Mouse (Mus musculus) liver, embryonic 13.5 days (tissue): Measurements from ENCODE around the gene Sel1l2. TPM values are rescaled to one million over a fixed set of nuclear protein-coding genes. Genes with fewer than 3 reads are reported as not detected.

Experiments used
- ATAC-seq: fragments of 200-750 bp; cut with Nextera tagmentation; 2 replicates; pipeline ENCODE4 v1.8.0; 2017; ENCODE audit warnings: low read depth, mild to moderate bottlenecking, moderate number of reproducible peaks, moderate library complexity
- DNase-seq: peaks from one replicate; pipeline ENCODE4 v3.0.0; 2022
- H3K27ac ChIP-seq: fragments of 300-500 bp; sonication (generic); 2 replicates; pipeline ENCODE4 v1.5.1; 2015; ENCODE audit warnings: moderate library complexity, mild to moderate bottlenecking, inconsistent platforms
- H3K27me3 ChIP-seq: fragments of 300-500 bp; sonication (generic); 2 replicates; pipeline ENCODE4 v1.6.1; 2015; ENCODE audit warnings: mild to moderate bottlenecking, inconsistent platforms
- H3K36me3 ChIP-seq: fragments of 300-500 bp; sonication (generic); 2 replicates; pipeline ENCODE4 v1.6.1; 2015; ENCODE audit warnings: mild to moderate bottlenecking, inconsistent platforms
- H3K4me1 ChIP-seq: fragments of 300-500 bp; sonication (generic); replicated peaks from 2 replicates; pipeline ENCODE4 v1.6.1; 2015; ENCODE audit warnings: inconsistent platforms
- H3K4me2 ChIP-seq: fragments of 300-500 bp; sonication (generic); 2 replicates; pipeline ENCODE4 v1.6.1; 2015; ENCODE audit warnings: inconsistent platforms, mild to moderate bottlenecking, moderate library complexity
- H3K4me3 ChIP-seq: fragments of 300-500 bp; sonication (generic); replicated peaks from 2 replicates; pipeline ENCODE4 v1.5.1; 2015; ENCODE audit warnings: mild to moderate bottlenecking, inconsistent platforms
- H3K9ac ChIP-seq: fragments of 300-500 bp; sonication (generic); 2 replicates; pipeline ENCODE4 v1.6.1; 2015; ENCODE audit warnings: mild to moderate bottlenecking, inconsistent platforms
- H3K9me3 ChIP-seq: fragments of 300-500 bp; sonication (generic); replicated peaks from 2 replicates; pipeline ENCODE4 v1.6.1; 2016; ENCODE audit warnings: inconsistent platforms
- WGBS: fragments of 180-500 bp; shearing (Covaris S2); methylation state at CpG from one replicate; pipeline ENCODE4 v1.1.7; 2015; ENCODE audit not compliant: insufficient replicate concordance; 5-methylcytosine and 5-hydroxymethylcytosine counted together
- polyA plus RNA-seq: library from polyadenylated mRNA; unstranded; fragments of >200 nt; fragmentation: Nextera tagmentation; extraction: Ambion mirVana; gene quantifications from 2 replicates; pipeline ENCODE4 v1.2.1, GENCODE M21; 2015

Gene Sel1l2
- polyA plus RNA-seq, 1 experiment from 2014 or later, result not detected

DNA sequence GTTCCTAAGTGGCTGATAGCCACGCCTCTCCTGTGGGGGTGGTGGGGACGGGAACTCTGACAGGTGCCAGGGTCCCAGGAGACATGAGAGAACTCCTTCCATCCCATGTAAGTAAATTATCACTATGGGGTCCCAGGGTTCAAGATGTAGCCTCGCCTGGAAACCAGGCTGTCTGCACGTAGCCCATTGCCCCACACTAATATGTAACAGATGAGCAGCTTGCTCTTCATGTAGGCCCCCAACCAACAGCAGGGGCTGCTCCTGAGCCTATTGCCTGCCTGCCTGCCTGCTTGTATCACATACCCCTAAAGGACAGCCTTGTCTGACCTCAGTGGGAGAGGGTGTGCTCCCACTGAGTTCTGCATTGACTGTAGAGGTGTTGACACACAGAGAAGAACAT lies 92.4 kb downstream of the Sel1l2 start:
- no peaks in the 10 kb centered on the region for H3K27me3 ChIP-seq
- no peak overlapping the region for H3K4me2 ChIP-seq

GRCm38 (mm10) chr2:140293820-140294219 lies 95.7 kb downstream of the Sel1l2 start:
- ATAC-seq, result no peak
- H3K9me3 ChIP-seq, result no peaks in the 10 kb centered on the region
- 71% methylated on average over 2 of the region's 2 CpGs for WGBS

More for the DNA sequence above, 92.4 kb downstream of the Sel1l2 start:
- DNase-seq (no peak), ATAC-seq (no peak)
- no peaks in the 10 kb centered on the region for H3K9me3 ChIP-seq
- no peak overlapping the region for H3K9ac ChIP-seq
- no peak overlapping the region for H3K27ac ChIP-seq
- no peaks in the 10 kb centered on the region for H3K4me1 ChIP-seq
- no peaks in the 10 kb centered on the region for H3K36me3 ChIP-seq
- no peak overlapping the region for H3K4me3 ChIP-seq
- WGBS, result 30% methylated on average over 4 of the region's 4 CpGs

GRCm38 (mm10) chr2:140280808-140281207 lies 108.7 kb downstream of the Sel1l2 start:
- Histone ChIP-seq H3K27me3 (no peaks in the 10 kb centered on the region), H3K4me2 (no peak overlapping the region), H3K9me3 (no peaks in the 10 kb centered on the region), H3K9ac (no peak overlapping the region), H3K4me1 (no peaks in the 10 kb centered on the region), H3K4me3 (no peak overlapping the region), H3K27ac (no peak overlapping the region), H3K36me3 (no peaks in the 10 kb centered on the region)
- DNase-seq (no peak), ATAC-seq (no peak)
- WGBS, result 43% methylated on average over 8 of the region's 8 CpGs

More at GRCm38 (mm10) chr2:140293820-140294219, 95.7 kb downstream of the Sel1l2 start:
- no peak overlapping the region for H3K4me3 ChIP-seq
- no peaks in the 10 kb centered on the region for H3K27me3 ChIP-seq
- DNase-seq, result no peak
- H3K9ac ChIP-seq, result no peak overlapping the region
- no peak overlapping the region for H3K27ac ChIP-seq
- no peak overlapping the region for H3K4me2 ChIP-seq
- H3K36me3 ChIP-seq, result no peaks in the 10 kb centered on the region
- H3K4me1 ChIP-seq, result no peaks in the 10 kb centered on the region

- no peak for ATAC-seq
- H3K4me3 ChIP-seq, result no peak overlapping the region
- no peak overlapping the region for H3K27ac ChIP-seq
- H3K4me2 ChIP-seq, result no peak overlapping the region
- no peak overlapping the region for H3K9ac ChIP-seq
- no peaks in the 10 kb centered on the region for H3K27me3 ChIP-seq
- no peaks in the 10 kb centered on the region for H3K9me3 ChIP-seq
- no peak for DNase-seq
- H3K4me1 ChIP-seq, result no peaks in the 10 kb centered on the region
- H3K36me3 ChIP-seq, result no peaks in the 10 kb centered on the region
- 59% methylated on average over 2 of the region's 2 CpGs for WGBS
These were observed 133.8 kb downstream of the Sel1l2 start for GRCm38 (mm10) chr2:140255595-140256141.

GRCm38 (mm10) chr2:140254256-140254655 lies 135.2 kb downstream of the Sel1l2 start:
- H3K4me1 ChIP-seq, result no peaks in the 10 kb centered on the region
- WGBS, result 57% methylated on average over 7 of the region's 7 CpGs
- no peak overlapping the region for H3K4me2 ChIP-seq
- DNase-seq, result no peak
- ATAC-seq, result no peak
- no peaks in the 10 kb centered on the region for H3K9me3 ChIP-seq
- H3K27me3 ChIP-seq, result no peaks in the 10 kb centered on the region
- no peak overlapping the region for H3K9ac ChIP-seq
- no peak overlapping the region for H3K27ac ChIP-seq
- no peak overlapping the region for H3K4me3 ChIP-seq
- no peaks in the 10 kb centered on the region for H3K36me3 ChIP-seq

DNA sequence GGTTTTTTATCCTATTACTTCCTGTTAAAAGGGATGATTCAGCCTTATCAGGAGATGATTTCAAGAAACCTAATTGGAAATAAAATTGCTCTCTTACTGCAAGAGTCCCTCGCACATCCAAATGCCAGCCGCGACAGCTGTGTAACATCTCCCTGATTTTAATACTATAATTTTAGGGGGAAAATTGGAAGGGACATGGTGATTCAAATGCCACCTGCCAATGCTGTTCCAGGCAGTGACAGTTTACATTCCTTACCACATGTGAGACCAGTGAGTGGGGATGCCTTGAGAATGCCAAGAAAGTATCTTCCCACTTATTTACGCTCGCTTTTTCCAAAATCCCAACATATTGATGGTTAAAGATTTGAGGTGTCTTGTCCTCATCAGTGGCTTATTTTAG lies 146.4 kb downstream of the Sel1l2 start:
- no peaks in the 10 kb centered on the region for H3K9me3 ChIP-seq
- WGBS, result 87% methylated on average over 5 of the region's 5 CpGs
- DNase-seq (no peak), ATAC-seq (no peak)
- no peak overlapping the region for H3K4me2 ChIP-seq
- no peaks in the 10 kb centered on the region for H3K4me1 ChIP-seq
- no peak overlapping the region for H3K4me3 ChIP-seq
- no peak overlapping the region for H3K27ac ChIP-seq
- no peaks in the 10 kb centered on the region for H3K27me3 ChIP-seq
- H3K9ac ChIP-seq, result no peak overlapping the region
- H3K36me3 ChIP-seq, result no peaks in the 10 kb centered on the region

- Histone ChIP-seq H3K27ac (no peak overlapping the region), H3K4me1 (no peaks in the 10 kb centered on the region), H3K9me3 (no peaks in the 10 kb centered on the region), H3K9ac (no peak overlapping the region), H3K4me3 (no peak overlapping the region), H3K36me3 (no peaks in the 10 kb centered on the region), H3K27me3 (no peaks in the 10 kb centered on the region), H3K4me2 (no peak overlapping the region)
- ATAC-seq (no peak), DNase-seq (no peak)
- WGBS, result 58% methylated on average over 5 of the region's 5 CpGs
These were observed 147.1 kb downstream of the Sel1l2 start for GRCm38 (mm10) chr2:140242398-140242797.

- Histone ChIP-seq H3K27ac (no peak overlapping the region), H3K27me3 (no peaks in the 10 kb centered on the region), H3K9ac (no peak overlapping the region), H3K4me2 (no peak overlapping the region), H3K36me3 (no peaks in the 10 kb centered on the region), H3K4me3 (no peak overlapping the region), H3K4me1 (no peaks in the 10 kb centered on the region), H3K9me3 (no peaks in the 10 kb centered on the region)
- DNase-seq (no peak), ATAC-seq (no peak)
- 56% methylated on average over 6 of the region's 6 CpGs for WGBS
These were observed 152.3 kb downstream of the Sel1l2 start for GRCm38 (mm10) chr2:140237245-140237644.

DNA sequence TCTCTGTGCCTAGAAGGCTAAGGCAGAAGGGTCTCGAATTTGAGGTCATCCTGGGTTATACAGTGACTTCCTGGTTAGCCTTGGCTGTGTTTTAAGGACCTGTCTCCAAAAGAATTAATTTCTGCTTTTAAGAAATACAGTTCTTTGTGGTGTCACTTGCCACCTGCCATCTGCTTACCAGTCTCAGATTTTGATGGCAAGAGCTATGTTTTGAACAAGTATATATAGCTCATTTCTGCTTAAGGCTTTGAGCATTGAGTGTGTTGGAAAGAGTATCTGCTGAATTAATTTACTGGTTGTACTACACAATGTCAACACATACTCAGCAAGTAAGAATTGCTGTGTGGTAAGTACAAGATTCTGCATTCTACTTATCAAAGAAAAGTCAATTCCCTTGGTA lies 159.2 kb downstream of the Sel1l2 start:
- no peaks in the 10 kb centered on the region for H3K9me3 ChIP-seq
- no peak overlapping the region for H3K9ac ChIP-seq
- 35% methylated on average over 1 of the region's 1 CpGs for WGBS
- no peaks in the 10 kb centered on the region for H3K27me3 ChIP-seq
- no peak overlapping the region for H3K4me3 ChIP-seq
- ATAC-seq, result no peak
- H3K4me1 ChIP-seq, result no peaks in the 10 kb centered on the region
- no peak overlapping the region for H3K4me2 ChIP-seq
- no peaks in the 10 kb centered on the region for H3K36me3 ChIP-seq
- DNase-seq, result no peak
- no peak overlapping the region for H3K27ac ChIP-seq

DNA sequence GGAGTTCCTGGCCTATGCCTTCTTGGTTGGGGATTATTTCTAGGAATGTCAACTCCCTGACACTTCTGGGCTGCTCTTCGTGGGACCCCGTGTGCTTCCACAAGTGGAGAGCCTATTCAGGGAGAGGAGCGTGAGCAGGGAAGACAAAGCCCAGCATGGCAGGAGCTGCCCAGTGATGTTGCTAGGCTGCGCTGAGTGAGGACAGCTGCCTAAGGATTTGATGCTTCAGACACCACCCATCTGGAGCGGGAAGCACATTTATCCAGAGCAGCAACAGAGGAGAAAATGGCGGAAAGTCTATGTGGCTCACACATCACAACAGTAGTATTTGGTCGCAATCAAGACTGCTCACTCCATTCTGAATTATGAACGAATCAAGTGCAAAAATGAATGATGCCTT lies 169.2 kb downstream of the Sel1l2 start:
- H3K4me1 ChIP-seq, result no peaks in the 10 kb centered on the region
- H3K4me3 ChIP-seq, result no peak overlapping the region
- no peaks in the 10 kb centered on the region for H3K36me3 ChIP-seq
- ATAC-seq (no peak), DNase-seq (no peak)
- H3K9me3 ChIP-seq, result no peaks in the 10 kb centered on the region
- H3K4me2 ChIP-seq, result no peak overlapping the region
- H3K27ac ChIP-seq, result no peak overlapping the region
- H3K9ac ChIP-seq, result no peak overlapping the region
- WGBS, result 66% methylated on average over 8 of the region's 8 CpGs
- no peaks in the 10 kb centered on the region for H3K27me3 ChIP-seq

DNA sequence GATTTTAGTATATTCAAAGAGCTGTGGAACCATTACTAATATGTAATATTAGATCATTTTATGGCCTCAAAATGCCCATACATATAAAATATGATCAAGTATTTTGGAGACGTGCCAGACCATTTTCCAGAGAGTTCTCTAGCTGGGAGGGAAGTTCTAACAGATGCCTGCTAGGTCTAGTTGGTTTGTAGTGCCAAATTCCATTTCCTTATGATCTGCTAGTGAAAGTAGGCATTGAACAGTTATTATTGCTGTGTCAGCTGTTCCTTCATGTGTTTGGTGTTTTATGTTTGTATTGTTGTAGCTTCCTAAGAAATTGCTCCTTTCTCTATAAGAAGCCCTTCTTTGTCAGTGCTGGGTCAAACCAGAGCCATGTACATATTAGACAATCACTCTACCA lies 173.5 kb downstream of the Sel1l2 start:
- Histone ChIP-seq H3K4me3 (no peak overlapping the region), H3K4me2 (no peak overlapping the region), H3K9me3 (no peaks in the 10 kb centered on the region), H3K9ac (no peak overlapping the region), H3K4me1 (no peaks in the 10 kb centered on the region), H3K27ac (no peak overlapping the region), H3K27me3 (no peaks in the 10 kb centered on the region), H3K36me3 (no peaks in the 10 kb centered on the region)
- 57% methylated on average over 1 of the region's 1 CpGs for WGBS
- ATAC-seq, result no peak
- no peak for DNase-seq

DNA sequence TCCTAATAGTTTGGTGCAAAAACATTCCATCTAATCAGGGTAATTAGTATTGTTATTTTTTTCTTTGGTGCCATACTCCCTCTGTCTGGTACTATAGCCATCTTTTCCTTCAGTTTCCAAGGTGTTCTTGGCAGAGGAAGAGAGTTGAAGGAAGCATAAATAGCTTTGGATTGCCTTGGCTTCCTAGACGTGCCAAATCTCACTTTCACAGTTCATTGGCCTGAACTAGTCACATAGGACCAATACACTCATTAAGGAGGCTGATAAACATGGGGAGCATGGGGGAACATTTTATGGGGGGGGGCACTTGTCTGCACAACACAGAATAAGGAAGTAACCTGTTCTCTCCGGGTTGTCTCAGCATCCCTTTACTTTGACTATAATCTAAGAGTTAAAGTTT lies 174.1 kb downstream of the Sel1l2 start:
- no peak overlapping the region for H3K4me3 ChIP-seq
- H3K27ac ChIP-seq, result no peak overlapping the region
- H3K9me3 ChIP-seq, result no peaks in the 10 kb centered on the region
- no peak for DNase-seq
- ATAC-seq, result no peak
- H3K4me2 ChIP-seq, result no peak overlapping the region
- 44% methylated on average over 2 of the region's 2 CpGs for WGBS
- H3K27me3 ChIP-seq, result no peaks in the 10 kb centered on the region
- H3K4me1 ChIP-seq, result no peaks in the 10 kb centered on the region
- H3K9ac ChIP-seq, result no peak overlapping the region
- no peaks in the 10 kb centered on the region for H3K36me3 ChIP-seq
